Mouse (Mus musculus) ovary, postnatal 14 days (tissue): Measurements from ENCODE around the gene Akt2.

Experiments used
- DNase-seq: peaks from one replicate; pipeline ENCODE4 v3.0.0; 2022; ENCODE audit warnings: low spot score

Akt2 gene

DNA sequence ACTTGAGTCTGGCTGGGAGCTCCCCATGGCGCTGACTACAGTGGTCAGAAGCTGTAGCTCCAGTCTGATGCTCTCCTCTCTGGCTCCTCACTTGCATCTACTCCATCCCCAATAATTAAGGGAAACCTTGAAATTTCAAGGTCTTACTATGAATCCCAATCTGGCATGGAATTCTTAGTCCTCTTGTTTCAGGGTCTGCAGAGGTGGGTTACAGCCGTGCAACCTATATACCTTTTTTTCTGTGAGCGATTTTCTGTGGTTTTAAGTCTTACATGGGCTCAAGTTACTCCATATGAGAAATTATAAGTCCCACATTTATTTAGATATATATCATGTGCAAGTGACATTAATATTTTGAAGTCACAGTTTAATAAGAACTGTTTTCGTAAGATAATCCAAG is 1.3 kb upstream of the Akt2 start:
- no peak for DNase-seq

DNA sequence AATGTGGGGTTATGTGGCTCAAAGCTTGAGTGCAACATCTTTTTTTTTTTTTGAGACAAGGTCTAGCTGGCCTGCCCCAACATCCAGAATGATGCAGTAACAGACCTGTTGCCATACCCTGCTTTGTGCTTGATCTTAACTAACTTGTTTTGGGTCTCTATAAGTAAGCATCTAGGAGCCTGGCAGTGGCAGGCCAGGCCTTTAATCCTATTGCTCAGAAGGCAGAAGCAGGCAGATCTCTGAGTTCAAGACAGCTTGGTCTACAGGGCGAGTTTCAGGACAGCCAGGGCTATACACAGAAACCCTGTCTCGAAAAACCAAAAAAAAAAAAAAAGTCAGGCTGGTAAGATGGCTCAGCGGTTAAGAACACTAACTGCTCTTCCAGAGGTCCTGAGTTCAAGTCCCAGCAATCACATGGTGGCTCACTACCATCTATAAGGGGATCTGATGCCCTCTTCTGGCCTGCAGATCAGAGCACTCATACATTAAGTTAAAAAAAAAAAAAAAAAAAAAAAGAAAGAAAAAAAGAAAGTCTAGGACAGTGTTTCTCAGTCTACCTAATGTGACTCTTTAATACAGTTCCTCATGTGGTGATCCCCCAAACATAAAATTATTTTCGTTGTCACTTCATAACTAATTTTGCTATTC is 662 bp upstream of the Akt2 start:
- no peak for DNase-seq

GRCm38 (mm10) chr7:27592217-27592929 is 1.0 kb downstream of the Akt2 start:
- no peak for DNase-seq

DNA sequence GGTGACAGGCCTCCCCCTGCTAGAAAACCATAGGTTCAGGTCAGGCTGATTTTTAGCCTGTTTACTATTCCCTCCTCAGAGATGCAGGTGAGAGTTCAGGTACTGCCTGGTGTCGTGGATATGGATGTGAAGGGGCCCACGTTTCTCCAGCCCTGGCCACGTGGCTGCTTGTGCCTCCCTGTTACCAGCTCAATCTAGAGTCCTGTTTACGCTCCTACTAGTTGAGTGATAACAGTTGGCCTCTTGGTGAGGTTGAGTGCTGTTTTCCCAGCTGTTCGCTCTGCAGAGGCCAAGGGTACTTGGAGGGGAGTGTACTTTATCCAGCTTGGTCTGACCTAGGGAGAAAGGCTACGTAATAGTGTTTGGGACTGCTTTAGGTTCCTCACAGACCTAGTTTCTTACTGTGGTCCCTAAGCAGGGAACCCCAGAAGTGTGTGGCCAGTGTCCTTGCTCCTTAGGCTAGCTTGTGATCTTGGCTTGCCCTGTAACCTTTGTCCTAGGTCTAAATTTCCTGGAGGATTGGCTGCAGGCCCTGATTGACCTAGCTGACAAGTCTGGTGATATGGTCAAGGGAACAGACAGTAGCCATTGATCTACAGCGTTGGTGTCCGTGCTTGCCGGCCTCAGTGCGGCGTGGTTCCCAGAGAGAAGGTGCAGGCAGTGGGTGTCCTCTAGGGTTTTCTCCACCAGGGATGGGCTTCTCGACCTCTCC is 1.7 kb downstream of the Akt2 start:
- DNase-seq = no peak

- peak; percentile 49 for DNase-seq
Measured at GRCm38 (mm10) chr7:27596586-27597503, 5.5 kb downstream of the Akt2 start.

GRCm38 (mm10) chr7:27598053-27598452 is 6.7 kb downstream of the Akt2 start:
- no peak for DNase-seq

- no peak for DNase-seq
Measured at GRCm38 (mm10) chr7:27601628-27602027, 10.3 kb downstream of the Akt2 start.

- no peak for DNase-seq
Measured at GRCm38 (mm10) chr7:27602161-27602560, 10.8 kb downstream of the Akt2 start.

DNA sequence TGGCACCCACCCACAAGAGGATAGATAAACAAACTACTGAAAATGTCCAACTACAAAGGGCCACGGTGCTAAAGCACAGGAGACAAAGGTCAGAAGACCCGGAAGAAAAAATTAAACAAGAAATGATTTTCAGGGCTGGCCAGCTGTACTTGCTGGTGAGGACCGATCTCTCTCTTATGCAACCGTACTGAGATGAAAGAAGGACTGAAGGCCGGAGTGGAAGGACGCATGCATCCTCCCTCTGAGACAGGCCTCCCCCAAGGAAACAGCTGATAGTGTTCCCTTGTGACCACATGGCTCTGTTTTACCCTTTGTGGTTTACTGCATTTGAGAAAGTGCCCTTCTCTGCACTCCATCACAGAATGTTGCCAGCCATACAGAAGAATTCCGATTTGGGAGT is 11.5 kb downstream of the Akt2 start:
- DNase-seq = no peak

DNA sequence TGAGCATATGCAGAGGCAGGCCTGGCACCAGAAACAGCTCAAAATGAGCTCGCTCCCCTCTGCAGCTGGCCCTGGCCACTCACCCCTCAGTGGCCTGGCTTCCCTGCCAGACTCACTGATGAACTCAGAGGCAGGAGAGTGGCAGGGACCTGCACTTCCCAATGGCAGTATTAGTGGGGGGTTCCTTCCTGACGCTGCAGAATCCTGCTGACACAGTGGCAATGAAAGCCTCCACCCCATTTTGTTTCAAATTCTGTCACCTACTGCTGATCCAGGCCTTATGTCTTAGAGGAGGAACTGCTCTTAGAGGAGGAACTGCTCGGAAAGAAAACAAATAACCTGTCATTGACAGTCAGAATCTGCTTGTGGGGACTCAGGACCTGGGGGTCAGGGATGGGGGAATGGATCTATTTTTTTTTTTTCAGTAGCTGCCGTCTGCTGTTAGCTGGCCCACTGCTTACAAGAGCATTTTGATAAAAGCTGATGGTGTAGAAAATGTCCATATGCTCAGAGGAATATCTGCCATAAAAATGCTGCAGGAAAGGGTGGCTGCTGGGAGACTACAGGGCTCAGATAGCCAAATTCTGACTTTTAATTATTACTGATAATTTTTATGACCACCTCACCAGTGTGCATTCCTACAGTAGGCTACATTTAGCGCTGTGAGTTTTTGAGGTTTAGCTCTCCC is 13.5 kb downstream of the Akt2 start:
- no peak for DNase-seq

GRCm38 (mm10) chr7:27605499-27606285 is 14.3 kb downstream of the Akt2 start:
- peak; percentile 42 for DNase-seq

- no peak for DNase-seq
Measured at GRCm38 (mm10) chr7:27606481-27607254, 15.3 kb downstream of the Akt2 start.

DNA sequence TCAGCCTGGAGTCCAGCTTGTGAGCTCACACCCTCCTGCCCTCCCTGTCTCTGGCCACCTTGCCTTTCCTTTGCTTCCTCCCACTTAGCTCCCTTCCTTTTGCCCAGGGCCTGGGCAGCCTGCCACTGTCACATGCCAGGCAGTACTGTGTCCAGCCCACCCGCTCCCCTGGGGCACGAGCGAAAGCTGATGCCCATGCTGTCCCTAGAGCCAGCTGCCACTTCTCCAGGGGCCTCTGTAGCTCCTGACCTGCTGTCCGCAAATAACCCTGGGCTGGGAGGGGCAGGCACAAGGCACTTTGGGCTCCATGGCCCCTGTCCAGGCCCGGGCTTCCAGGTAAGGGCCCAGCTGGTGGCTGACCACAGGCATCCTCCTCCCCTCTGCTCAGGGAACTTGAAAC is 16.2 kb downstream of the Akt2 start:
- DNase-seq = peak; percentile 36

GRCm38 (mm10) chr7:27608130-27608529 is 16.8 kb downstream of the Akt2 start:
- DNase-seq = no peak

- no peak for DNase-seq
Measured at GRCm38 (mm10) chr7:27609285-27609684, 17.9 kb downstream of the Akt2 start.

DNA sequence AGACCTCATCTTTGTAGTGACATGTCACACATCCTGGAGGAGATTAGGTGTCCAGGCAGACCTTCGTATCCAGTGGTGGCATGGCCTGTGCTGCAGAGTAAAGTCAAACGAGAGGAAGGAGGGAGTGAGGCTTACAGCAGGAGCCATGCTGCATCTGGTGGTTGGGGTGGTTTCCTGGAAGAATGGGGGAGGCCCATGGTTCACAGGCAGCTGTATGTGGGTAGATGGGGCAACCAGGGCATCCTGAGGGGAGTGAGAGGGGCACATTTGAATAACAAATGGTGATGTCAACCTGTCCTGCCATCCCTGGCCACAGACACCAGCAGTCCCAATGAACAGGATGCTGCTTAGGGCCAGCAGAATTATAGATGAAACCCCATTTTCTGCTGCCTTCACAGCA is 18.3 kb downstream of the Akt2 start:
- no peak for DNase-seq

DNA sequence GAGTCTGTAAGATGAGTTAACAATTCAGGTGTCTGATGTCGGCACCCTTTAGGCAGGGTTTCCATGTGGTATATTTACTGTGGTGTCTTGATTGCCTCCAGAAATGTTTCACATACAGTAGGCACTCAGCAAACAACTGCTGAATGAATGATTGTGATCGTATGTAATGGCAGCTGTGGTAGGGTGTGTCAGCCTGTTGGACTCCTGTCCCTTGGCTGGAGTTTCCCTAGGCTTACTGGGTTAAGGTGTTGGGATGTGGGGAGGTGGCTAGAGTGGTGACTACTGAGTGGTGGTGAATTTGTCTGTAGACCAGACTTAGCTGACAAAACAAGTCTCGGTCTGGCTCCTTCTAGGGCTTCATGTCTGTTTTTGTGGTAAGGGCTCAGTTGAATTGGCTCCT is 19.0 kb downstream of the Akt2 start:
- no peak for DNase-seq

DNA sequence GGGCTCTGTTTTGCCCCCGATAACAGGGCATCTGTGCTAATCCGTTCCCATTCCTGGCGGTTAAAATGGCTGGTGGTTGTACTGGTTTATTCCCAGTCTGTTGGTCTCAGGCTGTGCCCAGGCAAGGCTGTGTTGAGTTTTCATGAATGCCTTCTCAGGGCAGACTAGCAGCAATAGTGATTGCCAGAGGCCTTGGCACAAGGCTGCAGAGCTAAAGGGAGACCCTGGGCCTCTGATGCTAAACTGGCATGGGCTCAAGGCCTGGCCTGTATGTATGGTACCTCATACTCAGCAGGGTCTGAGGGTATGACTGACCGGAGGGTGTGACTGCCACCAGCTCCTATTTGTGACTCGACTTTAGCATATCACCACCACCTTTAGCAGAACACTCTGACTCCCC is 19.5 kb downstream of the Akt2 start:
- no peak for DNase-seq

GRCm38 (mm10) chr7:27612940-27613339 is 21.6 kb downstream of the Akt2 start:
- DNase-seq = no peak
